Mouse (Mus musculus) urinary bladder, postnatal 4 days (tissue): Measurements from ENCODE around the gene Tmem19.
"Not testable (repeated sequence)": the region's sequence is repeated elsewhere in the genome, so short reads cannot be mapped to it uniquely, and the experiment has no call there.

ENCODE experiments used
- DNase-seq, 2 experiments: peaks; one replicate each; pipeline ENCODE4 v3.0.0; 2021 to 2022; ENCODE audit warnings: low spot score in 2 of 2

Tmem19 gene

GRCm38 (mm10) chr10:115349029-115349428 is 13.3 kb downstream of the Tmem19 start:
- DNase-seq, result no peak

DNA sequence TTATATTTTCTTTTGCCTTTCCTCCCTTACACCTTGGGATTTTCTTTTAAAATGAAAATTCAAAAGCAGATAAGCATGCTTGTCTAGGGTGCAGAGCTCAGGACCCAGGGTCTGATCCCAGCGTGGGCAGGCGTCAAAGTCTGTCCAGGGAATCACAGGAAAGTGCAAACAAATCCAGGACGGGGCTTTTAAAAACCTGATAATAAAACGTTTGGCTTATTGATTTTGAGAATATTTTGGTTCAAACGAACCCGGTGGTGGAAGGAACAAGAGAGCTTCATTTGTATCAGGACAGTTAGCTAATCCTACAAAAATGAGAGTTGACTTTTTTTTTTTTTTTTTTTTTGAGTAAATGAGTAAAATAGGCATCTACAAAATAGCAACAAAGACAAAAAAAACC is 14.2 kb downstream of the Tmem19 start:
- no peak for DNase-seq

DNA sequence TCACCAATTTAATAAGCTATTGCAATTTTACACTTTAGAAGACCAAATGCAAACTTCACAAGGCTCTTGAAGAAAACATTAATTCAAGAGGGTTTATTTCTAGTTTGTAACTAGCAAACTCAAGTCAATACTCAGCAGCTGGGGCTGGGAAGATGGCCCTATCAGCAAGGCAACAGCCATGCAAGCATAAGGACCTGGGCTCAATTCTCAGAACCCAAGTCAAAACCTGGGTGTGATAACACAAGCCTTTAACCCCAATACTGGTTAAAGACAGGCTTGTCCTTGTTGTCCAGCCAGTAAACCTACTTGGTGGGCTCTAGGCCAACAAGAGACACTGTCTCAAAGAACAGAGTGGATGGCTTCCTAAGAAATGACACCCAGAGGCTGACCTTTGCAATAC is 15.9 kb downstream of the Tmem19 start:
- no peak for DNase-seq

DNA sequence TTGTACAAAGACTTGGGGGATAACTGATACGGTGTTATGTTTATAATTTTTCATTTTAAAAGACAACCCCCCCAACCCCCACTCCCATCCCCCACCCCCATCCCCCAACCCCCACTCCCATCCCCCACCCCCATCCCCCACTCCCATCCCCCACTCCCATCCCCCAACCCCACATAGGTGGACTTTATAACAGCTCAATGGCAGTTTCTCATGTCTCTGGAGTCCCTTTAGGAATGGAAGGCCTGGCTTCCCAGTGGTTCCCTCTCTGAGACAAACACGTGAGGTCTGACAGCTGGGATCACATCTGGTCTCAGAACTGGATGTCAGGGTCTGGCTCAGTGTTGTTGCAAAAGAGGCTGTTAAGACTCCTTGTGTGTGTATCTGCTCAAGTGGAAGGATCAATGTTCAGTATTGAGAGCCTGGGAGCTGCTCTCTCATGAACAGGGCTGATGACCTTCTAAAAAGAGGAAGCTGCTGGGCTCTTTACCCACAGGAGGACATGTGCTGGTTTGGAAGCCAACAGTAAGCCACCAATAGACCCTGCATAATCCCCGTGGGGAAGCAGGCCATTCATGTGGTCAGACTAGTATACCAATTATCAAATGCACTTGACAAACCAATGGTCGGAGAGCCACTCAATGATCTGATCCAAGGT is 19.4 kb downstream of the Tmem19 start:
- no peak for DNase-seq

GRCm38 (mm10) chr10:115339820-115340328 is 22.4 kb downstream of the Tmem19 start:
- no peak for DNase-seq

DNA sequence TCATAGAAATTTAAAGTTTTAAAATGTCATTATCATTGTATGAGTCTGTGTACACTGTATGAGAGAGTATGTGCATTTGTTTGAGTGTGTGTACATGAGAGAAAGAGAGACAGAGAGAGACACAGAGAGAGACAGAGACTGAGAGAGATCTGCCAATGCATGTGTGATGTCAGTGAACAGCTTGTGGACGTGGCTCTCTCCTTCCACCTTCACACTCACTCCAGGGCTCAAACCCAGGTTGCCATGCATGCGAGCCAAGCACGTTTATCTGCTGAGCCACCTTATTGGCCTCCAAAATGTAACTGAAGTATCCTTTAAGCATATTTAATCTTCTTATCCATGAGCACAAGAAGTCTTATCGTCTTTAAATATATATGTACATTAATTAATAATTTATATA is 25.4 kb downstream of the Tmem19 start:
- DNase-seq, result no peak

- DNase-seq, result no peak
Observed at GRCm38 (mm10) chr10:115333528-115333927, 28.8 kb downstream of the Tmem19 start.

GRCm38 (mm10) chr10:115332997-115333396 is 29.3 kb downstream of the Tmem19 start:
- DNase-seq, result no peak

GRCm38 (mm10) chr10:115332420-115332952 is 29.8 kb downstream of the Tmem19 start:
- no peak for DNase-seq

DNA sequence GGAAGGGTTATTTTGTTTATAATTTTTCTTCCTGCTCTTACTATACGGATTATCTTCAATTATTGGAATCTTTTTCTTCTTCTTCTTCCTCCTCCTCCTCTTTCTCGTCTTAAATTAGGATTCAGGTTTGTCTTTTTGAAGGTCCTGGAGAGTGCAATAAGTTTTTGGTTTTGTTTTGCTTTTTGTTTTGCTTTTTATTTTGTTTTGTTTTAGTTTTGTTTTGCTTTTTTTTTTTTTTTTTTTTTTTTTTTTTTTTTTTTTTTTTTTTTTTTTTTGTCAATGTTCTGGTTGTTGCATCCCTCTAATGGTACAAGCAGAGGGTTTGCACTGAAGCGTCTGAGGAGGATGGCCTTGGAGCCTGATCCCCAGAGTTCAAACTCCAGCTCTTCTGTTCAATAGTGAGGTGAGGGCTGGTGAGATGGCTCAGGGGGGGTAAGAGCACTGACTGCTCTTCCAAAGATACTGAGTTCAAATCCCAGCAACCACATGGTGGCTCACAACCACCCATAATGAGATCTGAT is 33.2 kb downstream of the Tmem19 start:
- no peak for DNase-seq

GRCm38 (mm10) chr10:115328514-115328913 is 33.8 kb downstream of the Tmem19 start:
- DNase-seq, result no peak

- DNase-seq, result peak; percentile 32 to 65
Observed at GRCm38 (mm10) chr10:115323295-115323694, 39.0 kb downstream of the Tmem19 start.

- DNase-seq, result no peak
Observed at GRCm38 (mm10) chr10:115321317-115322035, 40.8 kb downstream of the Tmem19 start.

GRCm38 (mm10) chr10:115318388-115318787 is 43.9 kb downstream of the Tmem19 start:
- not testable (repeated sequence) for DNase-seq

DNA sequence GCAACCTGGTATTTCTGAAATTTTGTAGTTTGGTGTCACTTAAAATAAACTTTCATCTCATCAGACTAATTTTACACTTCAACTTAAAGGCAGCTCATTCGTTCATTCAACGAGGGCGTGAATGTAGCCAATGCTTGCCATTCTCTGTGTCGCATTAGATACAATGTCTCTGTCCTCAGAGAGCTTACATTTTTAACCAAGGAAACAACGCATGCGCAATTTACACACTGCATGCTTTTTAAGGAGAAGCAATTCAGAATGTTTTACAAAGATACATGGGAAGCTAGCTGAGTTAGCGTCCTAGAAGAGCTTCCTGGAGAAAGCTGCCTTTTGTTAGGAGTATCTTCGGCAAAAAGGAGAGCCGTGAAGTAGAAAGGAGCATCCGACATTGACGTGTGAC is 46.0 kb downstream of the Tmem19 start:
- DNase-seq, result no peak

- peak; percentile 95 to 100 for DNase-seq
Observed at GRCm38 (mm10) chr10:115315473-115316171, 46.7 kb downstream of the Tmem19 start, which contains the start of gene Rab21. TSS of gene Rab21 (minus strand) at chr10:115315594.

DNA sequence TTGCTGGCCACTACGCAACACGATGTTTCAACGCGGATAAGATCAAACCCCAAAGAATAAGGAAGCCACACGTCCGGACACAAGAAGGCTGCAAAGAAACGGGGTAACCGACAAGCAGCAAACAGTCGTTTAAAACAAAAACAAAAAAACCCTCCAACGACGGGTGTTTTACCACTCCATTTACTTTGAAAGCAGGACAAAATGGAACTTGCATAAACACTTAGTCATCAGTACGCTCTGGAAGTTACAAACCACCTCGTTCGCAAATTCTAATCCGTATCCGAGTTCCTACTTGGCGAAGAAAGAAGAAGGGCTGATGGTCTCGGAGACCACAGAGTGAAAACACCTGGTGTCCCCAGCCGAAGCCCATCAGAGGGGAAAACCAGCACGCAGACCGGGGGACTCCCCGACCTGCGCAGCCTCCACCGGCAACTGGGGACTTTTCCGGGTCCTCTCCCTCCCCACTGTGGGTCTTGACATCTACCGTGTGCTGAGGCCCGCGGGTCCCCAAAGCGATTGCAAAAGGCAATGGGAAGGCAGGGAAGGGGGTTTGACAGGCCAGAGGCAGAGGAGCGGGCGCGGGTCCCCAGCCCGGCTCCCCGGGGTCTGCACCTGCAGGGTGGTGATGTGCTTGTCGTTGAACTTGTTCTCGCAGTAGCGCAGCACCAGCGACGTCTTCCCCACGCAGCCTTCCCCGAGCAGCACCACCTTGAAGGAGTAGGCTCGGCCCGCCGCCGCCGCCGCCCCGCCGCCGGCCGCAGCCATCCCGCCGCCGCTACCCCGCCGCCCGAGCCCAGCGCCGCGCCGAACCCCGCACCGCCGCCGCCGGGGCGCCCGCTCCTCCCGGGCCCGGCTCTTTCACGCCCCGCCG is 47.5 kb downstream of the Tmem19 start:
- DNase-seq, result peak; percentile 24 to 62

DNA sequence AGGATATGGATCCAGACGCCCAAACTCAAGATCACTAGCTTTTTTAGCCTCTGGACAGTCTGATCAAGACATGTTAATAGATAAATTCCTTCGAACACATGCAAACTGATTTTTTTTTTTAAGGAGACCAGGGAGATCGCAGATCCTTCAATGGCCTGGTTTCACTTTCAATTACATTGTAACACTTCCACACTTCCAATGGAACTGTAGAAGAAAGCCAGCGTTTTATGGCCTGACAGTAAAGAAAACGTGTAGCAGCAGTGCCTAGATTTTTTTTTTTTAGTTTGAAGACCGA is 48.1 kb downstream of the Tmem19 start:
- no peak for DNase-seq

- DNase-seq, result no peak
Observed at GRCm38 (mm10) chr10:115313641-115314286, 48.5 kb downstream of the Tmem19 start.

DNA sequence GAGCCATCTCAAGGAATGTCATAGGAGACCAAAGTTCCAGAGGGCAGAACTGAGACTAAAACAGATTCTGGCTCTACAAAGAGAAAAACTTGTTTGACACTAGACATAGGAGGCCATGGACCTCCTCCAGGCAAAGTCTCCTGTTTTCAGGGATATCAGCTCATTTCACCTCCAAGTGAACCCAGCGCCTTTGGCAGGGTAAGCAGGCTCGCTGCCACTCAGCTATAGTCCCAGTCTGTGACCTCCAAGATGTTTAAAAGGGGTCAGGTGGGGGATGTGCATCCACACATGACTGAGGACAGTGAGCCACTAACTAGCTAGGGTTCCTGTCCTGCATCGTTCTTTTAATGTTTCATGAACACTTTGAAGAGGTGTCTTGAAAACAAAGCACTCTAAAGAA is 49.6 kb downstream of the Tmem19 start:
- no peak for DNase-seq

DNA sequence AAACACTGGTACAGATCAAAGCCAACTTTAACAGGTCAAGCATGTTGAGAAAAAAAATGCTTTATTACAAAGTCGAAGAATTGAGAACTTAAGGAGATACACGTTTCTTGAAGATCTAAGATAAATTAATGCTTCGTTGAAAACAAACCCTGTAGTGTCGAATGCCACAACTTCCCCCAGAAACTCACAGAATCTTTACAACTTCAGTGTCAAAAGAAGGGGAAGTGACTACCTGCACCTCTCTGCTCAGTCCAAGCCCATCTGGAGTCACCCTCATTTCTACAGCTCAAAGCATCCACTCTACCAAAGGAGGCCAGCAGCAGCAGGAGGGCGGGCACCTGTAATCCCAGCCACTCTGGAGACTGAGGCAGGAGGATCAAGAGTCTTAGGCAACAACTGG is 50.1 kb downstream of the Tmem19 start:
- no peak for DNase-seq
